Mouse (Mus musculus): ENCODE data around the gene Oxct1.

Oxct1 gene

GRCm38 (mm10) chr15:4124648-4125047 is 98.5 kb downstream of the Oxct1 start:
- DNase-seq (ENCODE audit: low read depth): no peak

GRCm38 (mm10) chr15:4138524-4138923 is 112.3 kb downstream of the Oxct1 start:
- no peak for DNase-seq (ENCODE audit: low read depth)

GRCm38 (mm10) chr15:4139516-4139915 is 113.3 kb downstream of the Oxct1 start:
- no peak for DNase-seq (ENCODE audit: low read depth)

- no peak for DNase-seq (ENCODE audit: low read depth)
These were observed 119.2 kb downstream of the Oxct1 start for GRCm38 (mm10) chr15:4145352-4145751.

- no peak for DNase-seq (ENCODE audit: low read depth)
These were observed 121.5 kb downstream of the Oxct1 start for GRCm38 (mm10) chr15:4147700-4148099.

GRCm38 (mm10) chr15:4148649-4149389 is 122.6 kb downstream of the Oxct1 start:
- no peak for DNase-seq (ENCODE audit: low read depth)

GRCm38 (mm10) chr15:4154646-4155045 is 128.5 kb downstream of the Oxct1 start:
- no peak for DNase-seq (ENCODE audit: low read depth)

GRCm38 (mm10) chr15:4167946-4168345 is 141.8 kb downstream of the Oxct1 start:
- no peak for DNase-seq (ENCODE audit: low read depth)

- no peak for DNase-seq (ENCODE audit: low read depth)
These were observed 145.4 kb downstream of the Oxct1 start for GRCm38 (mm10) chr15:4171600-4171999.

GRCm38 (mm10) chr15:4197913-4198312 is 171.7 kb downstream of the Oxct1 start:
- DNase-seq (ENCODE audit: low read depth): no peak

Measured in 416B (cell line).